Mouse (Mus musculus) E14TG2a.4 (cell line): Measurements from ENCODE around the gene Actrt2.

Experiments used
- CTCF ChIP-seq: conservative IDR thresholded peaks from 2 replicates; pipeline ENCODE4 v1.5.1; 2014; ENCODE audit warnings: low read length
- NANOG ChIP-seq: IDR thresholded peaks from 2 replicates; pipeline ENCODE4 v1.6.1; 2014; ENCODE audit warnings: borderline replicate concordance, low read length, mixed read lengths
- POU5F1 ChIP-seq: IDR thresholded peaks from 2 replicates; pipeline ENCODE4 v1.6.1; 2014; ENCODE audit warnings: low read length, borderline replicate concordance

DNA sequence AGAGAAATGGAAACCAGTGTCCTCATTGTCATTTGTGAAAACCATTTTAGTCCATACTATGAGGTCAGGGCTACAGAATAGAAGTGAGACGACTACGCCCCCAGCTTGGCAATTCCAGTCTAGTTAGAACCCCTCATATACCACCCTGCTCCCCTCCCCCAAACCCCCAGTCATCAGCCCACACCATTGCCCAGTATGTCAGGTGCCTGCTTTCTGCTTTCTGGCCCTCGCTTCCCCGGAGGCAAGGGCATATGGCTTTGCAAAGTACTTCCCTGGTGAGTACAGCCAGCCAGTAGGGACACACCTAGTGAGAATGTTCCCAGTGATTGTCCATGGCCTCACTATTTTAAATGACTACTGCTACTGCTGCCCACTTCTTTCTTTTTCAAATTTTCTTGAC, 6.3 kb upstream of the Actrt2 start:
- TF ChIP-seq CTCF (no peak), POU5F1 (no peak), NANOG (no peak)
